Mouse (Mus musculus) cerebellum, adult 2 months (tissue): Measurements from ENCODE around the gene Cd7. TPM values are rescaled to one million over a fixed set of nuclear protein-coding genes. Genes with fewer than 3 reads are reported as not detected.
"Not testable (repeated sequence)": the region's sequence is repeated elsewhere in the genome, so short reads cannot be mapped to it uniquely, and the experiment has no call there.

Experiments used
- DNase-seq, 2 experiments: peaks; one replicate each; pipeline ENCODE4 v3.0.0; 2021
- H3K27ac ChIP-seq: fragments of 200-500 bp; 2 replicates; pipeline ENCODE4 v1.5.1; 2012; ENCODE audit warnings: low read length, control low read depth, inconsistent platforms; ENCODE audit not compliant: insufficient read depth
- H3K27me3 ChIP-seq: fragments of 200-500 bp; 2 replicates; pipeline ENCODE4 v1.6.1; 2012; ENCODE audit warnings: inconsistent platforms, mild to moderate bottlenecking, low read length, moderate library complexity; ENCODE audit not compliant: control insufficient read depth, insufficient read depth
- H3K4me1 ChIP-seq: fragments of 200-500 bp; 2 replicates; pipeline ENCODE4 v1.6.1; 2011; ENCODE audit warnings: low read length; ENCODE audit not compliant: control insufficient read depth, insufficient read depth
- H3K4me3 ChIP-seq: fragments of 200-500 bp; replicated peaks from 2 replicates; pipeline ENCODE3; 2011; ENCODE audit warnings: mild to moderate bottlenecking, low read depth, low read length, control low read depth; ENCODE audit not compliant: insufficient read depth
- CTCF ChIP-seq: fragments of 200-500 bp; IDR thresholded peaks from 2 replicates; pipeline ENCODE4 v1.5.1; 2011; ENCODE audit warnings: low read depth, mild to moderate bottlenecking, control low read depth, low read length, moderate library complexity, borderline replicate concordance; ENCODE audit not compliant: insufficient read depth
- POLR2A ChIP-seq: fragments of 200-500 bp; IDR thresholded peaks from 2 replicates; pipeline ENCODE4 v1.6.1; 2011; ENCODE audit warnings: low read length, control low read depth, borderline replicate concordance; ENCODE audit not compliant: insufficient read depth
- WGBS: fragments of 180-500 bp; shearing (Covaris S2); methylation state at CpG from one replicate; pipeline ENCODE4 v1.1.7; 2018; 5-methylcytosine and 5-hydroxymethylcytosine counted together
- polyA plus RNA-seq: library from polyadenylated mRNA; depleted of rRNA; stranded (reverse); fragments of >200 nt; gene quantifications from 2 replicates; pipeline ENCODE4 v1.2.3, GENCODE M21; 2012

The Cd7 gene
- polyA plus RNA-seq, 1 experiment = 0.11 TPM

GRCm38 (mm10) chr11:121056536-121057236 lies 17.5 kb upstream of the Cd7 start:
- Histone ChIP-seq H3K4me3 (no peak overlapping the region), H3K27ac (no peak overlapping the region), H3K4me1 (no peaks in the 10 kb centered on the region), H3K27me3 (no peaks in the 10 kb centered on the region)
- WGBS = 76% methylated on average over 7 of the region's 7 CpGs
- DNase-seq = no peak
- TF ChIP-seq POLR2A (no peak), CTCF (no peak)

DNA sequence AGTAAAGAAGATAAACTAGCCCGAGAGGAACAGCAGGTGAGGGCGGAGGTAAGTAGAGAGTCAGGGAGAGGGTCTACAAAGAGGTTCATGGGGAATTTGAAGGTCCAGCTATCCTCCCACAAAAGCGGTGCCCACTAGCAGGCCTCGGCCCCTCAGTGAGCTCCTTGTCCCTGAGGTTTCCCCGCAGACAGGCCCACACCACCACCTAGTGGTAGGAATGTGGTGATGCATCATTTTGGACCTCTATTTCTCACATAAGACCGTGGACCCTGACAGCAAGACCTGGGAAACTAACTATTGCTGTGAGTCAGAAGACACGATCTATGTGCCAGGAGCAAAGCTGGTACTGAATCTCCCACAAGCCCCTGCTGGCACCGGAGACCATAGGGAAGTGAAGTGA lies 14.3 kb upstream of the Cd7 start:
- Histone ChIP-seq H3K27me3 (no peaks in the 10 kb centered on the region), H3K4me3 (no peak overlapping the region), H3K4me1 (no peaks in the 10 kb centered on the region), H3K27ac (no peak overlapping the region)
- peak; percentile 71 to 75 for DNase-seq
- 15% methylated on average over 8 of the region's 8 CpGs for WGBS
- TF ChIP-seq POLR2A (no peak), CTCF (peak; percentile 96)

GRCm38 (mm10) chr11:121052387-121052786 lies 13.2 kb upstream of the Cd7 start:
- TF ChIP-seq POLR2A = no peak
- no peak for TF ChIP-seq CTCF
- Histone ChIP-seq H3K27ac (no peak overlapping the region), H3K4me1 (no peaks in the 10 kb centered on the region), H3K4me3 (no peak overlapping the region), H3K27me3 (no peaks in the 10 kb centered on the region)
- no peak for DNase-seq
- WGBS = 70% methylated on average over 4 of the region's 4 CpGs

DNA sequence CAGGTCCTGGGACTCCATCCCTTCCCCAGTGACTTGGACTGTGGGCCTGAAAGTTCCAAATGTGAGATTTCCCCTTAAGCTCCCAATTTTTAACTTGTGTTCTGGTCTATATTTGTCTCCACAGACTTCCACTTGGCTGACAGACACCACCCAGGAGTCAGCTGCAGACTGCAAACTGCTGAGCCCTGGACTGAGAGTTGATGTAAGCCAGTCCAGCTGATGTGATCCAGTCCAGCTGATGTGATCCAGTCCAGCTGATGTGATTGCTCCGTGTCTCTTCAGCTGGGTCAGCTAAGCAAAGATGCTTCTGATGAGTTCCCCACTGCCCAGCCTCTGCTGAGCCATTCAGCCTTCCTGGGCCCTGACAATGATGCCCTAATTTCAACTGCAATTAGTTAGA lies 12.6 kb upstream of the Cd7 start:
- 40% methylated on average over 1 of the region's 1 CpGs for WGBS
- no peak overlapping the region for H3K27ac ChIP-seq
- no peak for TF ChIP-seq POLR2A

DNA sequence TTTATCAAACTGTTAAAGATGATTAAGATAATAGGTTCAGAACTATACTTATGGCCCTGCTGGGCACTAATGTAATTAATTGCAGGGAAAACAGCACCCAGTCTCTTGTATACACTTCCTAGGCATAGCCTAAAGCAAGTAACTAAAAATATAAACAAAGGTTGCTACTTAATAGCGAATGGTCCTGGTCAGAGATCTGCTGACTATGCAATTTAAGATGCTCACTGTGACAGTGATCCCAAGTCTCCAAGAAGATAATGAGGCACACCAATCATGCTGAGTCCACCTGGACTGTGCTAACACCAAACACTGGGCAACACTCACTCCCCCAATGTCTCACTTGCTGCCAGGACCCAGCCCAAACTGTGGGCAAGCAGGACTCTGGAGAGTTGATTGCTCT lies 10.6 kb upstream of the Cd7 start:
- WGBS = 72% methylated on average over 1 of the region's 1 CpGs
- no peak overlapping the region for H3K27ac ChIP-seq
- DNase-seq = no peak
- no peak for TF ChIP-seq CTCF
- TF ChIP-seq POLR2A = no peak
- no peaks in the 10 kb centered on the region for H3K4me1 ChIP-seq
- H3K4me3 ChIP-seq = no peak overlapping the region
- H3K27me3 ChIP-seq = no peaks in the 10 kb centered on the region

More for the DNA sequence above, 12.6 kb upstream of the Cd7 start:
- no peak for DNase-seq
- Histone ChIP-seq H3K4me1 (no peaks in the 10 kb centered on the region), H3K27me3 (no peaks in the 10 kb centered on the region), H3K4me3 (no peak overlapping the region)

GRCm38 (mm10) chr11:121047826-121048399 lies 8.7 kb upstream of the Cd7 start:
- TF ChIP-seq POLR2A (no peak), CTCF (no peak)
- H3K27ac ChIP-seq = no peak overlapping the region
- WGBS = 82% methylated on average over 2 of the region's 2 CpGs
- no peaks in the 10 kb centered on the region for H3K4me1 ChIP-seq
- no peak overlapping the region for H3K4me3 ChIP-seq
- no peak for DNase-seq
- H3K27me3 ChIP-seq = no peaks in the 10 kb centered on the region

GRCm38 (mm10) chr11:121045286-121045685 lies 6.1 kb upstream of the Cd7 start:
- no peak for TF ChIP-seq CTCF
- TF ChIP-seq POLR2A = no peak
- 63% methylated on average over 1 of the region's 1 CpGs for WGBS
- H3K4me1 ChIP-seq = no peaks in the 10 kb centered on the region

DNA sequence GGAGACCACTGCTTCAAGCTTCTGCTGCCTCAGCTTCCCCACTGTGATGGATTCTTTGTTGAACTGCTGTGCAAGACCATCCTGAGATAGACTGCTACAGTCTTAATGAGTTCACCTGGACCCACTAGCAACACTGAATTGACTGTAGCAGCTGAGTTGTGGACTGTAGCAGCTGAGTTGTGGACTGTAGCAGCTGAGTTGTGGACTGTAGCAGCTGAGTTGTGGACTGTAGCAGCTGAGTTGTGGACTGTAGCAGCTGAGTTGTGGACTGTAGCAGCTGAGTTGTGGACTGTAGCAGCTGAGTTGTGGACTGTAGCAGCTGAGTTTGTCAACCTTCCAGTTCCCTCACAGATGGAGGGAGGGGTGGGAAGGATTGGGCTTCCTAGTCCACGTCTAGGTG lies 3.8 kb upstream of the Cd7 start:
- not testable (repeated sequence) for DNase-seq, H3K4me1 ChIP-seq, H3K27ac ChIP-seq, H3K4me3 ChIP-seq, H3K27me3 ChIP-seq
- WGBS = 62% methylated on average over 1 of the region's 1 CpGs

More at GRCm38 (mm10) chr11:121045286-121045685, 6.1 kb upstream of the Cd7 start:
- Histone ChIP-seq H3K4me3 (no peak overlapping the region), H3K27ac (no peak overlapping the region), H3K27me3 (no peaks in the 10 kb centered on the region)
- DNase-seq = no peak
